Mouse (Mus musculus) cerebellum, adult 2 months (tissue): ENCODE results near the gene Ofcc1. TPM values are rescaled to one million over a fixed set of nuclear protein-coding genes. Genes with fewer than 3 reads are reported as not detected.

Experiments used
- DNase-seq, 2 experiments: peaks; one replicate each; pipeline ENCODE4 v3.0.0; 2021
- H3K27ac ChIP-seq: fragments of 200-500 bp; 2 replicates; pipeline ENCODE4 v1.5.1; 2012; ENCODE audit warnings: low read length, control low read depth, inconsistent platforms; ENCODE audit not compliant: insufficient read depth
- H3K27me3 ChIP-seq: fragments of 200-500 bp; 2 replicates; pipeline ENCODE4 v1.6.1; 2012; ENCODE audit warnings: inconsistent platforms, mild to moderate bottlenecking, low read length, moderate library complexity; ENCODE audit not compliant: control insufficient read depth, insufficient read depth
- H3K4me1 ChIP-seq: fragments of 200-500 bp; 2 replicates; pipeline ENCODE4 v1.6.1; 2011; ENCODE audit warnings: low read length; ENCODE audit not compliant: control insufficient read depth, insufficient read depth
- H3K4me3 ChIP-seq: fragments of 200-500 bp; replicated peaks from 2 replicates; pipeline ENCODE3; 2011; ENCODE audit warnings: mild to moderate bottlenecking, low read depth, low read length, control low read depth; ENCODE audit not compliant: insufficient read depth
- CTCF ChIP-seq: fragments of 200-500 bp; IDR thresholded peaks from 2 replicates; pipeline ENCODE4 v1.5.1; 2011; ENCODE audit warnings: low read depth, mild to moderate bottlenecking, control low read depth, low read length, moderate library complexity, borderline replicate concordance; ENCODE audit not compliant: insufficient read depth
- POLR2A ChIP-seq: fragments of 200-500 bp; IDR thresholded peaks from 2 replicates; pipeline ENCODE4 v1.6.1; 2011; ENCODE audit warnings: low read length, control low read depth, borderline replicate concordance; ENCODE audit not compliant: insufficient read depth
- WGBS: fragments of 180-500 bp; shearing (Covaris S2); methylation state at CpG from one replicate; pipeline ENCODE4 v1.1.7; 2018; 5-methylcytosine and 5-hydroxymethylcytosine counted together
- polyA plus RNA-seq: library from polyadenylated mRNA; depleted of rRNA; stranded (reverse); fragments of >200 nt; gene quantifications from 2 replicates; pipeline ENCODE4 v1.2.3, GENCODE M21; 2012

The Ofcc1 gene
- polyA plus RNA-seq, 1 experiment, result not detected

- Histone ChIP-seq H3K4me1 (peaks cover 3% of the 10 kb centered on the region; the same call in 1 of the 2 replicates), H3K27ac (peak overlapping the region; percentile 40; the same call in 1 of the 2 replicates), H3K4me3 (no peak overlapping the region), H3K27me3 (no peaks in the 10 kb centered on the region)
- 36% methylated on average over 17 of the region's 17 CpGs for WGBS
- TF ChIP-seq POLR2A (no peak), CTCF (peak; percentile 47; the same call in 1 of the 2 replicates)
- peak; percentile 79 to 95 for DNase-seq
Observed at GRCm38 (mm10) chr13:40036981-40037765, 324.1 kb downstream of the Ofcc1 start.

GRCm38 (mm10) chr13:40029426-40029825 lies 331.8 kb downstream of the Ofcc1 start:
- Histone ChIP-seq H3K27me3 (no peaks in the 10 kb centered on the region), H3K4me3 (no peak overlapping the region), H3K27ac (no peak overlapping the region), H3K4me1 (peaks cover 4% of the 10 kb centered on the region; the same call in 1 of the 2 replicates)
- DNase-seq, result no peak
- 97% methylated on average over 1 of the region's 1 CpGs for WGBS
- TF ChIP-seq CTCF, result no peak
- no peak for TF ChIP-seq POLR2A

- Histone ChIP-seq H3K4me3 (no peak overlapping the region), H3K4me1 (peaks cover 4% of the 10 kb centered on the region; the same call in 1 of the 2 replicates), H3K27ac (no peak overlapping the region), H3K27me3 (no peaks in the 10 kb centered on the region)
- no peak for TF ChIP-seq CTCF
- no peak for TF ChIP-seq POLR2A
- DNase-seq, result no peak
- 91% methylated on average over 4 of the region's 4 CpGs for WGBS
Observed at GRCm38 (mm10) chr13:40028827-40029226, 332.4 kb downstream of the Ofcc1 start.

GRCm38 (mm10) chr13:40025816-40026215 lies 335.4 kb downstream of the Ofcc1 start:
- H3K27me3 ChIP-seq, result no peaks in the 10 kb centered on the region
- peaks cover 9% of the 10 kb centered on the region; the same call in 1 of the 2 replicates for H3K4me1 ChIP-seq
- 98% methylated on average over 4 of the region's 4 CpGs for WGBS
- no peak overlapping the region for H3K27ac ChIP-seq
- no peak for TF ChIP-seq CTCF
- DNase-seq, result no peak
- no peak overlapping the region for H3K4me3 ChIP-seq

GRCm38 (mm10) chr13:40023201-40023777 lies 338.0 kb downstream of the Ofcc1 start:
- Histone ChIP-seq H3K4me3 (no peak overlapping the region), H3K4me1 (peaks cover 9% of the 10 kb centered on the region; the same call in 1 of the 2 replicates), H3K27ac (no peak overlapping the region), H3K27me3 (no peaks in the 10 kb centered on the region)
- WGBS, result 28% methylated on average over 8 of the region's 8 CpGs
- DNase-seq, result peak in 1 of 2 experiments; percentile 74
- no peak for TF ChIP-seq POLR2A
- no peak for TF ChIP-seq CTCF

GRCm38 (mm10) chr13:40022609-40023008 lies 338.6 kb downstream of the Ofcc1 start:
- Histone ChIP-seq H3K27me3 (no peaks in the 10 kb centered on the region), H3K4me3 (no peak overlapping the region), H3K27ac (no peak overlapping the region), H3K4me1 (peaks cover 9% of the 10 kb centered on the region; the same call in 1 of the 2 replicates)
- 61% methylated on average over 1 of the region's 1 CpGs for WGBS
- DNase-seq, result peak in 1 of 2 experiments; percentile 55
- TF ChIP-seq POLR2A (no peak), CTCF (no peak)

GRCm38 (mm10) chr13:40000236-40000635 lies 361.0 kb downstream of the Ofcc1 start:
- Histone ChIP-seq H3K4me3 (no peak overlapping the region), H3K4me1 (peaks cover 4% of the 10 kb centered on the region; the same call in 1 of the 2 replicates), H3K27ac (no peak overlapping the region), H3K27me3 (no peaks in the 10 kb centered on the region)
- no peak for TF ChIP-seq CTCF
- no peak for TF ChIP-seq POLR2A
- WGBS, result 55% methylated on average over 8 of the region's 8 CpGs
- no peak for DNase-seq

- DNase-seq, result no peak
- H3K27me3 ChIP-seq, result no peaks in the 10 kb centered on the region
- H3K4me1 ChIP-seq, result peaks cover 4% of the 10 kb centered on the region; the same call in 1 of the 2 replicates
- 69% methylated on average over 4 of the region's 4 CpGs for WGBS
- no peak for TF ChIP-seq CTCF
- no peak for TF ChIP-seq POLR2A
- no peak overlapping the region for H3K4me3 ChIP-seq
- no peak overlapping the region for H3K27ac ChIP-seq
Observed at GRCm38 (mm10) chr13:39997901-39998300, 363.3 kb downstream of the Ofcc1 start.
